8 mouse cellular contexts compared by ENCODE assay signal in genomic region chr10:41385506-41386221, GRCm38 (mm10).
A peak's percentile ranks its signal among the peaks of the same experiment; 100 is the strongest.
DNase-seq lines count a peak whose midpoint lies in the region; ATAC-seq and TF ChIP-seq lines count a peak whose summit lies in the region.

No protein-coding gene starts in this region.

- no peak for TF ChIP-seq CTCF in spleen, adult 2 months (IDR thresholded peaks at IDR 0.05; ENCODE audit: extremely low read depth, insufficient read depth, insufficient read length, insufficient replicate concordance)

- no peaks in the 10 kb centered on the region for H3K27me3 ChIP-seq in liver, embryonic 11.5 days (replicated peaks; ENCODE audit: control insufficient read depth, insufficient read depth, low read length)
- no peaks in the 10 kb centered on the region for H3K27me3 ChIP-seq in spleen, adult 2 months (ENCODE audit: control insufficient read depth, insufficient read depth, low read length)
- H3K27me3 ChIP-seq in hindbrain, embryonic 12.5 days: no peaks in the 10 kb centered on the region
- H3K27me3 ChIP-seq in hindbrain, embryonic 16.5 days (replicated peaks; ENCODE audit: control insufficient read depth, insufficient read depth, low read length): no peaks in the 10 kb centered on the region

- no peaks in the 10 kb centered on the region for H3K36me3 ChIP-seq in liver, embryonic 11.5 days (ENCODE audit: control insufficient read depth, insufficient read depth, low read length)
- H3K36me3 ChIP-seq in spleen, adult 2 months (ENCODE audit: control insufficient read depth, insufficient read depth, low read length): no peaks in the 10 kb centered on the region
- no peaks in the 10 kb centered on the region for H3K36me3 ChIP-seq in hindbrain, embryonic 12.5 days
- no peaks in the 10 kb centered on the region for H3K36me3 ChIP-seq in hindbrain, embryonic 16.5 days (ENCODE audit: control insufficient read depth, insufficient read depth, low read length)

- 64% methylated on average over 15 of the region's 15 CpGs for WGBS in liver, embryonic 11.5 days
- 20% methylated on average over 15 of the region's 15 CpGs for WGBS in spleen, adult 2 months
- WGBS in hindbrain, embryonic 12.5 days: 71% methylated on average over 15 of the region's 15 CpGs
- WGBS in hindbrain, embryonic 16.5 days: 65% methylated on average over 15 of the region's 15 CpGs

- H3K4me3 ChIP-seq in liver, embryonic 11.5 days (ENCODE audit: low read depth, low read length): no peak overlapping the region
- peak overlapping the region; percentile 29; the same call in 1 of the 2 replicates for H3K4me3 ChIP-seq in spleen, adult 2 months (ENCODE audit: extremely low read depth, insufficient read depth, insufficient read length)
- no peak overlapping the region for H3K4me3 ChIP-seq in hindbrain, embryonic 12.5 days
- H3K4me3 ChIP-seq in hindbrain, embryonic 16.5 days (ENCODE audit: low read length): no peak overlapping the region

- no peak overlapping the region for H3K4me2 ChIP-seq in liver, embryonic 11.5 days
- H3K4me2 ChIP-seq in hindbrain, embryonic 12.5 days (replicated peaks): no peak overlapping the region
- H3K4me2 ChIP-seq in hindbrain, embryonic 16.5 days (ENCODE audit: low read length): no peak overlapping the region

- peak; percentile 23; the same call in 1 of the 2 replicates for TF ChIP-seq POLR2A in spleen, adult 2 months (IDR thresholded peaks at IDR 0.05; ENCODE audit: low read depth, low read length)

- no peaks in the 10 kb centered on the region for H3K9me3 ChIP-seq in liver, embryonic 11.5 days (ENCODE audit: control insufficient read depth, low read length)
- no peaks in the 10 kb centered on the region for H3K9me3 ChIP-seq in hindbrain, embryonic 12.5 days (replicated peaks)
- no peaks in the 10 kb centered on the region for H3K9me3 ChIP-seq in hindbrain, embryonic 16.5 days (ENCODE audit: control insufficient read depth, low read length)

- peak; percentile 7 for DNase-seq in adrenal gland, adult 8-10 months
- no peak for DNase-seq in adrenal gland, postnatal 25 days
- peak; percentile 87 to 90 for DNase-seq in B cell, adult 2 months
- peak; percentile 24 for DNase-seq in gastrocnemius, postnatal 25 days
- no peak for DNase-seq in liver, embryonic 11.5 days (ENCODE audit: low spot score)
- peak; percentile 87 to 90 for DNase-seq in spleen, adult 2 months (ENCODE audit: low read depth in 1 of 2, low spot score in 2 of 2)

- ATAC-seq in liver, embryonic 11.5 days (replicated peaks; ENCODE audit: low FRiP score): no peak
- no peak for ATAC-seq in hindbrain, embryonic 12.5 days (ENCODE audit: low FRiP score)
- no peak for ATAC-seq in hindbrain, embryonic 16.5 days

- 0 out of 2 replicates have a peak overlapping the region, but pooled peaks have one; percentile 8 for H3K27ac ChIP-seq in liver, embryonic 11.5 days (ENCODE audit: low read depth, low read length)
- H3K27ac ChIP-seq in spleen, adult 2 months (ENCODE audit: insufficient read depth, low read length): peak overlapping the region; percentile 94
- no peak overlapping the region for H3K27ac ChIP-seq in hindbrain, embryonic 12.5 days
- no peak overlapping the region for H3K27ac ChIP-seq in hindbrain, embryonic 16.5 days (ENCODE audit: low read depth, low read length)

- H3K4me1 ChIP-seq in liver, embryonic 11.5 days (replicated peaks; ENCODE audit: control insufficient read depth, insufficient read depth, low read length): no peaks in the 10 kb centered on the region
- H3K4me1 ChIP-seq in spleen, adult 2 months (ENCODE audit: control insufficient read depth, insufficient read depth, insufficient read length): peaks cover 11% of the 10 kb centered on the region; the same call in 1 of the 2 replicates
- no peaks in the 10 kb centered on the region for H3K4me1 ChIP-seq in hindbrain, embryonic 12.5 days
- no peaks in the 10 kb centered on the region for H3K4me1 ChIP-seq in hindbrain, embryonic 16.5 days (ENCODE audit: control insufficient read depth, insufficient read depth, low read depth, low read length)

- no peak overlapping the region for H3K9ac ChIP-seq in liver, embryonic 11.5 days (ENCODE audit: low read depth, low read length)
- H3K9ac ChIP-seq in hindbrain, embryonic 12.5 days: no peak overlapping the region
- no peak overlapping the region for H3K9ac ChIP-seq in hindbrain, embryonic 16.5 days (ENCODE audit: low read depth, low read length)

Comparison
In these comparisons a context has a peak if more than half of its experiments do, and no peak if none do; other contexts are left out.
1. DNase-seq: peak in adrenal gland, adult 8-10 months (single experiment), B cell, adult 2 months (2 of 2), gastrocnemius, postnatal 25 days (single experiment) and spleen, adult 2 months (2 of 2); none in adrenal gland, postnatal 25 days (single experiment) and liver, embryonic 11.5 days (single experiment).
2. H3K27ac ChIP-seq: peak in liver, embryonic 11.5 days (single experiment) and spleen, adult 2 months (single experiment); none in hindbrain, embryonic 12.5 days (single experiment) and hindbrain, embryonic 16.5 days (single experiment).